Mouse (Mus musculus) cerebellum, adult 2 months (tissue): ENCODE results near the gene Wwp2. TPM values are rescaled to one million over a fixed set of nuclear protein-coding genes. Genes with fewer than 3 reads are reported as not detected.
A peak's percentile ranks its signal among the peaks of the same experiment; 100 is the strongest.

ENCODE experiments used
- DNase-seq, 2 experiments: peaks; one replicate each; pipeline ENCODE4 v3.0.0; 2021
- H3K27ac ChIP-seq: fragments of 200-500 bp; 2 replicates; pipeline ENCODE4 v1.5.1; 2012; ENCODE audit warnings: low read length, control low read depth, inconsistent platforms; ENCODE audit not compliant: insufficient read depth
- H3K27me3 ChIP-seq: fragments of 200-500 bp; 2 replicates; pipeline ENCODE4 v1.6.1; 2012; ENCODE audit warnings: inconsistent platforms, mild to moderate bottlenecking, low read length, moderate library complexity; ENCODE audit not compliant: control insufficient read depth, insufficient read depth
- H3K4me1 ChIP-seq: fragments of 200-500 bp; 2 replicates; pipeline ENCODE4 v1.6.1; 2011; ENCODE audit warnings: low read length; ENCODE audit not compliant: control insufficient read depth, insufficient read depth
- H3K4me3 ChIP-seq: fragments of 200-500 bp; replicated peaks from 2 replicates; pipeline ENCODE3; 2011; ENCODE audit warnings: mild to moderate bottlenecking, low read depth, low read length, control low read depth; ENCODE audit not compliant: insufficient read depth
- CTCF ChIP-seq: fragments of 200-500 bp; IDR thresholded peaks from 2 replicates; pipeline ENCODE4 v1.5.1; 2011; ENCODE audit warnings: low read depth, mild to moderate bottlenecking, control low read depth, low read length, moderate library complexity, borderline replicate concordance; ENCODE audit not compliant: insufficient read depth
- POLR2A ChIP-seq: fragments of 200-500 bp; IDR thresholded peaks from 2 replicates; pipeline ENCODE4 v1.6.1; 2011; ENCODE audit warnings: low read length, control low read depth, borderline replicate concordance; ENCODE audit not compliant: insufficient read depth
- WGBS: fragments of 180-500 bp; shearing (Covaris S2); methylation state at CpG from one replicate; pipeline ENCODE4 v1.1.7; 2018; 5-methylcytosine and 5-hydroxymethylcytosine counted together
- polyA plus RNA-seq: library from polyadenylated mRNA; depleted of rRNA; stranded (reverse); fragments of >200 nt; gene quantifications from 2 replicates; pipeline ENCODE4 v1.2.3, GENCODE M21; 2012

The Wwp2 gene
- polyA plus RNA-seq, 1 experiment: 33.9 TPM

DNA sequence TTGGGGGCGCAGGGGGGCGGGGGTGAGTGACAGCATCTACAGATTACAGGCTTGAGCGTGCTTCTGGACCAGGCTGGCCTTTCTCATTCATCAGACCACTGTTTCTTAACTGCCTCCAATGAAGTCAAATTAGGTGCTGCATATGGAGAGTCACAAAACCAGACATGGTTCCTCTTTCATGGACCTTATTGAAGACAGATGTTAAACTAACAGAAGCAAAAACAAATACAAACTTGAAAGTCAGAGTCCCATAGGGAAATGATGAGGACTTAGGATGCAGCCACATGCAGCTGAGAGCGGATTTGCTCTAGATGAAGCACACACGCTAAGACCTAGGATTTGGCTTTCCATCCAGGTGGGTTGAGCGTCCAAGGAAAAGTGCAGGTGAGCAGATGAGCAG is 61.5 kb downstream of the Wwp2 start:
- Histone ChIP-seq H3K4me1 (peaks cover 12% of the 10 kb centered on the region), H3K27me3 (no peaks in the 10 kb centered on the region), H3K27ac (no peak overlapping the region), H3K4me3 (no peak overlapping the region)
- DNase-seq: no peak
- WGBS: 93% methylated on average over 6 of the region's 6 CpGs
- TF ChIP-seq POLR2A (no peak), CTCF (no peak)

- TF ChIP-seq POLR2A (no peak), CTCF (peak; percentile 27; the same call in 1 of the 2 replicates)
- Histone ChIP-seq H3K27me3 (no peaks in the 10 kb centered on the region), H3K4me1 (peaks cover 14% of the 10 kb centered on the region), H3K4me3 (no peak overlapping the region), H3K27ac (no peak overlapping the region)
- DNase-seq: peak; percentile 37 to 51
- WGBS: 17% methylated on average over 1 of the region's 1 CpGs
These were observed 62.2 kb downstream of the Wwp2 start for GRCm38 (mm10) chr8:107498390-107498789.

- Histone ChIP-seq H3K4me3 (no peak overlapping the region), H3K27me3 (no peaks in the 10 kb centered on the region), H3K4me1 (peaks cover 14% of the 10 kb centered on the region), H3K27ac (no peak overlapping the region)
- DNase-seq: no peak
- TF ChIP-seq POLR2A (no peak), CTCF (no peak)
- 55% methylated on average over 8 of the region's 8 CpGs for WGBS
These were observed 62.6 kb downstream of the Wwp2 start for GRCm38 (mm10) chr8:107498806-107499205.

DNA sequence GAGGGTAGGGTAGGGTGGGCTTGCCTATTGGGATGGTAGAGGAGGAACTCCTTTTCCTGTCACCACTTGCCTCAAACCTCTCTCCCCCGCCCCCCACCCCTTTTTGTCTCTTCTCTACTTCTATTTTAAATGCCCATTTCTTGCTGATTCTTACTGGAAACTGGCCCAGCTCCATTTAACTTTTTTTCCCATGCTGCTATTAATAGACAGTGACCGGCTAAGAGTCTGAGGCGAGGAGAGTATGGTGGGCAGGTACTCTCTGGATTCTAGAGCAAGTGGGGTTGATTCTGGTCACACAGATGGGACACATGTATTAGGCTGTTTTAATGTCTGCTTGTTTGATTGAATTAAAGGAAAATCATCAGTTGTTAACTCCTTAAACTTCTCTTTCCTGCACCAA is 63.4 kb downstream of the Wwp2 start:
- Histone ChIP-seq H3K27ac (no peak overlapping the region), H3K4me3 (no peak overlapping the region), H3K27me3 (no peaks in the 10 kb centered on the region), H3K4me1 (peaks cover 14% of the 10 kb centered on the region)
- 90% methylated on average over 3 of the region's 3 CpGs for WGBS
- TF ChIP-seq POLR2A (no peak), CTCF (no peak)
- DNase-seq: no peak

DNA sequence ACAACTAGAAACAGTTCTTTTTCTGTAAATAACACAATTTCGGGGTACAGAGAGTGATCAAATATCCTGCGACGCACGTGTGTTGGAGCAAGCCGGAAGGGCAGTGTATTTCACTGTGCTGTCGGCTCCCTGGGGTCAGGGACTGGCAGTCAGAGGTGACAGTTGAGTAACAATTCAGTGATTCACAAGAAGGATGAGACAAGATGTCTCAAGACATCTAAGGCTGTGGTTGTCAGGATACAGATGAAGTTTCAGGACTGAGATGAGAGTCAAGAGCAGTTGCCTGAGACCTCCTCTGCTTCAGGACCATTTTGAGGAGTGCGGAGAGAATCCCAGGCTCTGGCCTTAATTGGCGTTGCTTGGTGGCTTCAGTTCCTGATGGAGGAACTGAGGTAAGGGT is 66.2 kb downstream of the Wwp2 start:
- H3K27ac ChIP-seq: no peak overlapping the region
- no peak for DNase-seq
- H3K27me3 ChIP-seq: no peaks in the 10 kb centered on the region
- WGBS: 97% methylated on average over 8 of the region's 8 CpGs
- TF ChIP-seq CTCF: no peak
- no peak for TF ChIP-seq POLR2A
- H3K4me3 ChIP-seq: no peak overlapping the region
- peaks cover 25% of the 10 kb centered on the region for H3K4me1 ChIP-seq

DNA sequence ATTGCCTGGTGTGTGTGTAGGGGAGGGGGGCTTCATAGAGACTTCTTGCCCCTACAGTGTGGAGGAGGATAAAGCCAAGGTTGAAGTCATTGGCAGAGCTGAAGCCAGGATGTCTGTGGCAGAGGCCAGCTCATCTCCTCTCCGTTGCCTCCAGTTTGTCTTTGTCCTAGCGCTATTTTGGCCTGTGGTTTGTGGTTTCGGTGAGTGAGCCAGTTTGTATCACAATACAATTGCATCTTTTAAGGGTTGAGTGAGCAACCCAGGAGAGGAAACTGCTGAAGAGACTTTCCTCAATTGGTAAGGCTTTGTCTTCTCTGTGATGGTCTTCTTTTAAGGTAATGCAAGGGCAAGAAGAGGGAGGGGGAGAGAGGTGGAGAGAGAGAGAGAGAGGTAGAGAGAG is 66.8 kb downstream of the Wwp2 start:
- DNase-seq: no peak
- 83% methylated on average over 3 of the region's 3 CpGs for WGBS
- no peak overlapping the region for H3K27ac ChIP-seq

DNA sequence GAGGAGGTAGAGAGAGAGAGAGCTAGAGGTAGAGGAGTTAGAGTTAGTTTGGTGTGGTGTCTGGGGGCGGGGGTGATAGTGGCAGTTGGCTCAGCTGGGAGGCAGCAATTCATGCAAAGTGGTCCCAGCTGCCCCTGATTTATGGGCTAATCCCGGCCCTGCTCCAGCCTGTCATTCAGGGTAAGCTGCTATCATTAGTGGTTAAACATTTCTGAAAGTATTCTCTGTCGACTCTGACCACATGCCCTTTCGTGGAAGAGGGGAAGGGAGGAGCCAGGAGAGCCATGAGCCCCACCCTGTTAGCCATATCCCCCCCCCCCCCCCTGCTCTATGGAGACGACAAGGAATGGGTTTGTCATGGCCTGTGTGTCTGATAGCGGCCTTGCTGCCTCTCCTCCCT is 67.2 kb downstream of the Wwp2 start:
- H3K27ac ChIP-seq: no peak overlapping the region
- no peak for DNase-seq
- TF ChIP-seq POLR2A: no peak
- no peak for TF ChIP-seq CTCF
- peaks cover 20% of the 10 kb centered on the region for H3K4me1 ChIP-seq
- 63% methylated on average over 6 of the region's 6 CpGs for WGBS
- no peak overlapping the region for H3K4me3 ChIP-seq
- no peaks in the 10 kb centered on the region for H3K27me3 ChIP-seq

More for the DNA sequence above, 66.8 kb downstream of the Wwp2 start:
- H3K27me3 ChIP-seq: no peaks in the 10 kb centered on the region
- H3K4me1 ChIP-seq: peaks cover 22% of the 10 kb centered on the region
- no peak overlapping the region for H3K4me3 ChIP-seq
- no peak for TF ChIP-seq CTCF

GRCm38 (mm10) chr8:107504239-107504985 is 68.2 kb downstream of the Wwp2 start:
- no peak for TF ChIP-seq CTCF
- no peak for TF ChIP-seq POLR2A
- Histone ChIP-seq H3K4me3 (no peak overlapping the region), H3K4me1 (peaks cover 13% of the 10 kb centered on the region), H3K27ac (no peak overlapping the region), H3K27me3 (no peaks in the 10 kb centered on the region)
- WGBS: 76% methylated on average over 13 of the region's 13 CpGs
- DNase-seq: no peak
